Mouse (Mus musculus) neural tube, embryonic 15.5 days (tissue): ENCODE measurements around the gene Dnah17. TPM values are rescaled to one million over a fixed set of nuclear protein-coding genes. Genes with fewer than 3 reads are reported as not detected.
A peak's percentile ranks its signal among the peaks of the same experiment; 100 is the strongest.

Experiments used
- ATAC-seq: fragments of 200-750 bp; cut with Nextera tagmentation; 2 replicates; pipeline ENCODE4 v1.8.0; 2017; ENCODE audit warnings: mild to moderate bottlenecking, moderate TSS enrichment, moderate library complexity; ENCODE audit not compliant: low FRiP score
- H3K27ac ChIP-seq: fragments of 300-500 bp; sonication (generic); replicated peaks from 2 replicates; pipeline ENCODE4 v1.5.1; 2015; ENCODE audit warnings: mild to moderate bottlenecking, inconsistent platforms
- H3K27me3 ChIP-seq: fragments of 300-500 bp; sonication (generic); replicated peaks from 2 replicates; pipeline ENCODE4 v1.6.1; 2015; ENCODE audit warnings: inconsistent platforms
- H3K36me3 ChIP-seq: fragments of 300-500 bp; sonication (generic); 2 replicates; pipeline ENCODE4 v1.6.1; 2015; ENCODE audit warnings: inconsistent platforms
- H3K4me1 ChIP-seq: fragments of 300-500 bp; sonication (generic); 2 replicates; pipeline ENCODE4 v1.6.1; 2015; ENCODE audit warnings: inconsistent platforms
- H3K4me2 ChIP-seq: fragments of 300-500 bp; sonication (generic); 2 replicates; pipeline ENCODE4 v1.6.1; 2015; ENCODE audit warnings: inconsistent platforms, mild to moderate bottlenecking, moderate library complexity
- H3K4me3 ChIP-seq: fragments of 300-500 bp; sonication (generic); replicated peaks from 2 replicates; pipeline ENCODE4 v1.5.1; 2015; ENCODE audit warnings: mild to moderate bottlenecking, inconsistent platforms
- H3K9ac ChIP-seq: fragments of 300-500 bp; sonication (generic); replicated peaks from 2 replicates; pipeline ENCODE4 v1.6.1; 2015; ENCODE audit warnings: mild to moderate bottlenecking, inconsistent platforms
- H3K9me3 ChIP-seq: fragments of 300-500 bp; sonication (generic); replicated peaks from 2 replicates; pipeline ENCODE4 v1.6.1; 2016; ENCODE audit warnings: inconsistent platforms
- WGBS: fragments of 180-500 bp; shearing (Covaris S2); methylation state at CpG from one replicate; pipeline ENCODE4 v1.1.7; 2015; ENCODE audit warnings: mixed read lengths; 5-methylcytosine and 5-hydroxymethylcytosine counted together
- polyA plus RNA-seq: library from polyadenylated mRNA; unstranded; fragments of >200 nt; fragmentation: Nextera tagmentation; extraction: Ambion mirVana; gene quantifications from 2 replicates; pipeline ENCODE4 v1.2.1, GENCODE M21; 2015

Dnah17 gene
- polyA plus RNA-seq, 1 experiment from 2014 or later = 0.28 TPM

GRCm38 (mm10) chr11:118050174-118050573, 80.3 kb downstream of the Dnah17 start:
- H3K4me1 ChIP-seq = no peaks in the 10 kb centered on the region
- WGBS = 86% methylated on average over 16 of the region's 16 CpGs
- H3K4me2 ChIP-seq = no peak overlapping the region
- no peak overlapping the region for H3K4me3 ChIP-seq
- no peaks in the 10 kb centered on the region for H3K9me3 ChIP-seq
- no peaks in the 10 kb centered on the region for H3K27me3 ChIP-seq
- no peak for ATAC-seq
- H3K27ac ChIP-seq = no peak overlapping the region
- H3K36me3 ChIP-seq = no peaks in the 10 kb centered on the region
- no peak overlapping the region for H3K9ac ChIP-seq

GRCm38 (mm10) chr11:118049641-118050040, 80.8 kb downstream of the Dnah17 start:
- Histone ChIP-seq H3K27me3 (no peaks in the 10 kb centered on the region), H3K9me3 (no peaks in the 10 kb centered on the region), H3K4me1 (no peaks in the 10 kb centered on the region), H3K9ac (no peak overlapping the region), H3K4me2 (no peak overlapping the region), H3K27ac (no peak overlapping the region), H3K4me3 (no peak overlapping the region), H3K36me3 (no peaks in the 10 kb centered on the region)
- no peak for ATAC-seq
- 32% methylated on average over 8 of the region's 8 CpGs for WGBS

GRCm38 (mm10) chr11:118043293-118043907, 87.0 kb downstream of the Dnah17 start:
- no peak overlapping the region for H3K4me2 ChIP-seq
- H3K4me1 ChIP-seq = peaks cover 13% of the 10 kb centered on the region; the same call in 1 of the 2 replicates
- ATAC-seq = no peak
- 45% methylated on average over 14 of the region's 14 CpGs for WGBS
- no peaks in the 10 kb centered on the region for H3K27me3 ChIP-seq
- H3K9ac ChIP-seq = no peak overlapping the region
- H3K4me3 ChIP-seq = no peak overlapping the region
- no peak overlapping the region for H3K27ac ChIP-seq
- H3K36me3 ChIP-seq = no peaks in the 10 kb centered on the region
- no peaks in the 10 kb centered on the region for H3K9me3 ChIP-seq

GRCm38 (mm10) chr11:118042791-118043190, 87.6 kb downstream of the Dnah17 start:
- H3K27me3 ChIP-seq = no peaks in the 10 kb centered on the region
- H3K36me3 ChIP-seq = no peaks in the 10 kb centered on the region
- WGBS = 89% methylated on average over 9 of the region's 9 CpGs
- no peak overlapping the region for H3K9ac ChIP-seq
- H3K4me1 ChIP-seq = peaks cover 13% of the 10 kb centered on the region; the same call in 1 of the 2 replicates
- ATAC-seq = no peak
- H3K4me3 ChIP-seq = no peak overlapping the region
- no peak overlapping the region for H3K27ac ChIP-seq
- no peaks in the 10 kb centered on the region for H3K9me3 ChIP-seq
- no peak overlapping the region for H3K4me2 ChIP-seq

DNA sequence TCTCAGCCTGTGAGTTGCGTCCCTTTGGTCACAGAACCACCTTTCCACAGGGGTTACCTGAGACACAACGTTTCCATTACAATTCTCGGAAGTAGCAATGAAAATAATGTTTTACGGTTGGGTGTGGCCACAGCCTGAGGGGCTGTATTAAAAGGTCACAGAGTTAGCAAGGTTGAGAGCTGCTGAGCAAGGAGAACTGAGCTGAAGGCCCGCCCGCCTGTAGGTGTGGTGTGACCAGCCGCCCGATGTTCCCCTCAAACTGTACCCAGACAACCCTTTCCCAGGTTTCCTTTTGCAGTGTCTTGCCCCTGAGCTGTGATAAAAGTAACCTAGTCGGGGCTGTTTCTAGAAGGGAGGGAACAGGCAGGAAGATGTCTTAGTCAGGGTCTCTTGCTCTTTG, 95.4 kb downstream of the Dnah17 start:
- Histone ChIP-seq H3K4me3 (no peak overlapping the region), H3K4me1 (no peaks in the 10 kb centered on the region), H3K27ac (no peak overlapping the region), H3K9ac (no peak overlapping the region), H3K4me2 (no peak overlapping the region), H3K36me3 (peaks cover 11% of the 10 kb centered on the region; the same call in 1 of the 2 replicates), H3K9me3 (peaks cover 4% of the 10 kb centered on the region; the same call in 1 of the 2 replicates), H3K27me3 (no peaks in the 10 kb centered on the region)
- 78% methylated on average over 9 of the region's 9 CpGs for WGBS
- ATAC-seq = no peak

GRCm38 (mm10) chr11:118034395-118034794, 96.0 kb downstream of the Dnah17 start:
- peaks cover 11% of the 10 kb centered on the region; the same call in 1 of the 2 replicates for H3K36me3 ChIP-seq
- H3K9ac ChIP-seq = no peak overlapping the region
- H3K27me3 ChIP-seq = no peaks in the 10 kb centered on the region
- no peaks in the 10 kb centered on the region for H3K4me1 ChIP-seq
- no peak overlapping the region for H3K4me3 ChIP-seq
- H3K9me3 ChIP-seq = peaks cover 4% of the 10 kb centered on the region; the same call in 1 of the 2 replicates
- 87% methylated on average over 13 of the region's 13 CpGs for WGBS
- H3K27ac ChIP-seq = no peak overlapping the region
- H3K4me2 ChIP-seq = no peak overlapping the region
- ATAC-seq = no peak

- H3K4me1 ChIP-seq = no peaks in the 10 kb centered on the region
- H3K9me3 ChIP-seq = peaks cover 4% of the 10 kb centered on the region; the same call in 1 of the 2 replicates
- no peak overlapping the region for H3K4me3 ChIP-seq
- no peak overlapping the region for H3K27ac ChIP-seq
- WGBS = 94% methylated on average over 9 of the region's 9 CpGs
- peaks cover 11% of the 10 kb centered on the region; the same call in 1 of the 2 replicates for H3K36me3 ChIP-seq
- ATAC-seq = no peak
- H3K4me2 ChIP-seq = no peak overlapping the region
- no peak overlapping the region for H3K9ac ChIP-seq
- no peaks in the 10 kb centered on the region for H3K27me3 ChIP-seq
Measured at GRCm38 (mm10) chr11:118031134-118031533, 99.3 kb downstream of the Dnah17 start.

- Histone ChIP-seq H3K4me3 (no peak overlapping the region), H3K36me3 (peaks cover 23% of the 10 kb centered on the region; the same call in 1 of the 2 replicates), H3K9me3 (peaks cover 4% of the 10 kb centered on the region; the same call in 1 of the 2 replicates), H3K27ac (no peak overlapping the region), H3K27me3 (no peaks in the 10 kb centered on the region), H3K4me1 (no peaks in the 10 kb centered on the region), H3K4me2 (no peak overlapping the region), H3K9ac (no peak overlapping the region)
- ATAC-seq = no peak
- 94% methylated on average over 6 of the region's 6 CpGs for WGBS
Measured at GRCm38 (mm10) chr11:118029170-118029569, 101.3 kb downstream of the Dnah17 start.

DNA sequence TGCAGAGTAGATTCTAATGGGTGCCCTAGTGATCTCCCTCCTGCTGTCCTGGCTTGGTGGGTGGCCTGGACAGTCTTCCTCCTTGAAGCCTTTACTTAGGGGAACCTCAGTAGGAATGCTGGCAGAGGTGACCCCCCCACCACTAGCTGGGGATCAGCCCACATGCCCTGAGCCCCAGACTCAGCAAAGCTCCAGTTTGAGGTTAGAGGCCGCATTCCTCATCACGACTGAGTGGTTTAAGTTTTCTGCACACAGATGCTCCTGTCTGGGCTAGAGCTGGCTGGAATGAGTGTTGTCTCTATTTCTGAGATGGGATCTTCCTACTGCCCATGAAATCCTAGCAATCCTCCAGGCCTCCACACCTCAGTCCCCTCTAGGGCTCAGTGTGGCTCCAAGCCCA, 106.3 kb downstream of the Dnah17 start:
- no peak overlapping the region for H3K4me2 ChIP-seq
- 93% methylated on average over 2 of the region's 2 CpGs for WGBS
- no peak overlapping the region for H3K27ac ChIP-seq
- no peak overlapping the region for H3K9ac ChIP-seq
- H3K36me3 ChIP-seq = peaks cover 26% of the 10 kb centered on the region
- H3K4me1 ChIP-seq = no peaks in the 10 kb centered on the region
- no peak overlapping the region for H3K4me3 ChIP-seq
- H3K9me3 ChIP-seq = no peaks in the 10 kb centered on the region
- no peak for ATAC-seq
- no peaks in the 10 kb centered on the region for H3K27me3 ChIP-seq

DNA sequence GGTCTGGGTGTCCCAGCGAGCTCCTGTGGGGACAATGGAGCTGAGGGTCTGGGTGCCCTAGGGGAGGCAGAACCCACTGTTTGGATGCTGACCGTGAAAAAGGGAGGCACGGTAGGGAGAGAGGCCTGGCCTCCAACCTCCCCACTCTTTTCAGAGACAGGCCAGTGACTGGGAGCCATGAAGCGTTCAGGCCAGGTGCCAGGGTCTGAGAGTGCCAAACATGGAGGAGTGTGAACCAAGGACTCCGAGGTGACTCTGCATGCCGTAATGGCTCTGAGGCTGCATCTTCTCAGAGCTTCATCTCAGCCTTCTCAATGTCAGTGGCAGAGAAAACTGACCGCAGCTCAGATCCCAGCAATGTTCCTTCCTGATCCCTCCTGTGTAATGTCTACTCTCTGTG, 107.0 kb downstream of the Dnah17 start:
- Histone ChIP-seq H3K36me3 (peaks cover 29% of the 10 kb centered on the region), H3K9me3 (no peaks in the 10 kb centered on the region), H3K4me2 (no peak overlapping the region), H3K27me3 (no peaks in the 10 kb centered on the region), H3K4me1 (no peaks in the 10 kb centered on the region), H3K9ac (no peak overlapping the region), H3K4me3 (no peak overlapping the region), H3K27ac (no peak overlapping the region)
- 93% methylated on average over 7 of the region's 7 CpGs for WGBS
- no peak for ATAC-seq

- Histone ChIP-seq H3K27ac (no peak overlapping the region), H3K4me1 (no peaks in the 10 kb centered on the region), H3K36me3 (peaks cover 37% of the 10 kb centered on the region), H3K27me3 (no peaks in the 10 kb centered on the region), H3K9ac (no peak overlapping the region), H3K4me3 (no peak overlapping the region), H3K4me2 (no peak overlapping the region), H3K9me3 (no peaks in the 10 kb centered on the region)
- ATAC-seq = peak; percentile 35; the same call in 1 of the 2 replicates
- WGBS = 47% methylated on average over 1 of the region's 1 CpGs
Measured at GRCm38 (mm10) chr11:118021806-118022205, 108.6 kb downstream of the Dnah17 start.

DNA sequence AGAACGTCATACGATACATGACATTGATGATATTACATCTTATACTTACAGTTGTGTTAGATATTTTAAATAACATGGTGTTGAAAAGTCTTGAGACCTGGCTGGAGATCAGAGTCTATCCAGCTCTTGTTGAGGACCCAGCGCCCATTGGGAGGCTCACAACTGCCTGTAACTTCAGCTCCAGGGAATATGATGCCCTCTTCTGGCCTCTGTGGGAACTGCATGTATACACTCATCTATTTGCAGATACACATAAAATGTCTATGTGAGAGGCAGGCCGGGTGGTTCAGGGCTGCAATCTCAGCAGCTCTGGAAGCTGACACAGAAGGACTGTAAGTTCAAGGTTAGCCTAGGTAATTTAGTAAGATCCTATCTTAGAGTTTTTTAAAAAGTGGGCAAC, 112.1 kb downstream of the Dnah17 start:
- no peak overlapping the region for H3K27ac ChIP-seq
- H3K9me3 ChIP-seq = no peaks in the 10 kb centered on the region
- H3K9ac ChIP-seq = no peak overlapping the region
- 97% methylated on average over 4 of the region's 4 CpGs for WGBS
- no peaks in the 10 kb centered on the region for H3K4me1 ChIP-seq
- no peak for ATAC-seq
- no peak overlapping the region for H3K4me2 ChIP-seq
- H3K4me3 ChIP-seq = no peak overlapping the region
- no peaks in the 10 kb centered on the region for H3K27me3 ChIP-seq
- H3K36me3 ChIP-seq = peaks cover 27% of the 10 kb centered on the region
